Mouse (Mus musculus) hindbrain, embryonic 15.5 days (tissue): ENCODE measurements around the gene Fgf3. TPM values are rescaled to one million over a fixed set of nuclear protein-coding genes. Genes with fewer than 3 reads are reported as not detected.

Experiments used
- ATAC-seq: fragments of 200-750 bp; cut with Nextera tagmentation; 2 replicates; pipeline ENCODE4 v1.8.0; 2017; ENCODE audit warnings: low read depth, moderate number of reproducible peaks, moderate TSS enrichment; ENCODE audit not compliant: low FRiP score
- H3K27ac ChIP-seq: fragments of 300-500 bp; sonication (generic); replicated peaks from 2 replicates; pipeline ENCODE4 v1.5.1; 2015; ENCODE audit warnings: mild to moderate bottlenecking, inconsistent platforms
- H3K27me3 ChIP-seq: fragments of 300-500 bp; sonication (generic); 2 replicates; pipeline ENCODE4 v1.6.1; 2015; ENCODE audit warnings: control low read depth, inconsistent platforms
- H3K36me3 ChIP-seq: fragments of 300-500 bp; sonication (generic); 2 replicates; pipeline ENCODE4 v1.6.1; 2015; ENCODE audit warnings: control low read depth, inconsistent platforms
- H3K4me1 ChIP-seq: fragments of 300-500 bp; sonication (generic); replicated peaks from 2 replicates; pipeline ENCODE4 v1.6.1; 2015; ENCODE audit warnings: control low read depth, inconsistent platforms
- H3K4me2 ChIP-seq: fragments of 300-500 bp; sonication (generic); 2 replicates; pipeline ENCODE4 v1.6.1; 2015; ENCODE audit warnings: moderate library complexity, mild to moderate bottlenecking, inconsistent platforms
- H3K4me3 ChIP-seq: fragments of 300-500 bp; sonication (generic); 2 replicates; pipeline ENCODE4 v1.5.1; 2015; ENCODE audit warnings: mild to moderate bottlenecking, inconsistent platforms
- H3K9ac ChIP-seq: fragments of 300-500 bp; sonication (generic); 2 replicates; pipeline ENCODE4 v1.6.1; 2015; ENCODE audit warnings: inconsistent platforms
- H3K9me3 ChIP-seq: fragments of 300-500 bp; sonication (generic); 2 replicates; pipeline ENCODE4 v1.6.1; 2016; ENCODE audit warnings: control low read depth, inconsistent platforms
- WGBS: fragments of 180-500 bp; shearing (Covaris S2); methylation state at CpG from one replicate; pipeline ENCODE4 v1.1.7; 2015; 5-methylcytosine and 5-hydroxymethylcytosine counted together
- polyA plus RNA-seq: library from polyadenylated mRNA; unstranded; fragments of >200 nt; fragmentation: Nextera tagmentation; extraction: Ambion mirVana; gene quantifications from 2 replicates; pipeline ENCODE4 v1.2.1, GENCODE M21; 2015

Gene Fgf3
- polyA plus RNA-seq, 1 experiment from 2014 or later: 35.8 TPM

GRCm38 (mm10) chr7:144821901-144822300 is 16.0 kb upstream of the Fgf3 start:
- Histone ChIP-seq H3K4me1 (no peaks in the 10 kb centered on the region), H3K9me3 (peaks cover 2% of the 10 kb centered on the region; the same call in 1 of the 2 replicates), H3K4me2 (no peak overlapping the region), H3K27ac (no peak overlapping the region), H3K9ac (no peak overlapping the region), H3K4me3 (no peak overlapping the region), H3K27me3 (no peaks in the 10 kb centered on the region), H3K36me3 (no peaks in the 10 kb centered on the region)
- no peak for ATAC-seq
- 19% methylated on average over 7 of the region's 7 CpGs for WGBS

- no peak overlapping the region for H3K9ac ChIP-seq
- H3K27me3 ChIP-seq: no peaks in the 10 kb centered on the region
- H3K36me3 ChIP-seq: no peaks in the 10 kb centered on the region
- WGBS: 98% methylated on average over 2 of the region's 2 CpGs
- H3K4me2 ChIP-seq: no peak overlapping the region
- H3K4me3 ChIP-seq: no peak overlapping the region
- H3K27ac ChIP-seq: no peak overlapping the region
- ATAC-seq: no peak
- H3K9me3 ChIP-seq: no peaks in the 10 kb centered on the region
- no peaks in the 10 kb centered on the region for H3K4me1 ChIP-seq
Measured at GRCm38 (mm10) chr7:144823988-144824387, 13.9 kb upstream of the Fgf3 start.

GRCm38 (mm10) chr7:144828369-144828768 is 9.5 kb upstream of the Fgf3 start:
- Histone ChIP-seq H3K9ac (no peak overlapping the region), H3K36me3 (no peaks in the 10 kb centered on the region), H3K9me3 (no peaks in the 10 kb centered on the region), H3K4me3 (no peak overlapping the region), H3K4me1 (no peaks in the 10 kb centered on the region), H3K4me2 (no peak overlapping the region), H3K27ac (no peak overlapping the region), H3K27me3 (0 out of 2 replicates have a peak, but pooled peaks cover 6% of the 10 kb centered on the region)
- ATAC-seq: no peak
- WGBS: 22% methylated on average over 11 of the region's 11 CpGs

GRCm38 (mm10) chr7:144838522-144839503 is 930 bp downstream of the Fgf3 start:
- Histone ChIP-seq H3K9ac (peak overlapping the region; percentile 43), H3K27ac (peak overlapping the region; percentile 25; the same call in 1 of the 2 replicates), H3K4me3 (peak overlapping the region; percentile 48), H3K9me3 (no peaks in the 10 kb centered on the region), H3K36me3 (no peaks in the 10 kb centered on the region), H3K4me2 (peak overlapping the region; percentile 80), H3K4me1 (peaks cover 21% of the 10 kb centered on the region), H3K27me3 (peaks cover 67% of the 10 kb centered on the region)
- WGBS: under 1% methylated on average over 94 of the region's 94 CpGs
- peak; percentile 58 for ATAC-seq

GRCm38 (mm10) chr7:144846158-144846557 is 8.3 kb downstream of the Fgf3 start:
- 22% methylated on average over 4 of the region's 4 CpGs for WGBS
- Histone ChIP-seq H3K4me2 (no peak overlapping the region), H3K4me1 (no peaks in the 10 kb centered on the region), H3K27ac (no peak overlapping the region), H3K36me3 (no peaks in the 10 kb centered on the region), H3K4me3 (no peak overlapping the region), H3K27me3 (peaks cover 7% of the 10 kb centered on the region), H3K9ac (no peak overlapping the region), H3K9me3 (no peaks in the 10 kb centered on the region)
- no peak for ATAC-seq

- H3K36me3 ChIP-seq: no peaks in the 10 kb centered on the region
- no peak for ATAC-seq
- no peak within 1 kb of the TSS for H3K9ac ChIP-seq
- no peaks in the 10 kb centered on the region for H3K9me3 ChIP-seq
- no peak within 1 kb of the TSS for H3K27ac ChIP-seq
- H3K4me2 ChIP-seq: no peak within 1 kb of the TSS
- H3K27me3 ChIP-seq: no peaks in the 10 kb centered on the region
- H3K4me1 ChIP-seq: no peaks in the 10 kb centered on the region
- H3K4me3 ChIP-seq: no peak within 1 kb of the TSS
Measured at GRCm38 (mm10) chr7:144847067-144847466, 9.2 kb downstream of the Fgf3 start, which contains the start of gene Fgf4. TSS of gene Fgf4 (plus strand) at chr7:144847367.

GRCm38 (mm10) chr7:144851321-144851720 is 13.4 kb downstream of the Fgf3 start:
- Histone ChIP-seq H3K9ac (no peak overlapping the region), H3K4me3 (no peak overlapping the region), H3K4me1 (no peaks in the 10 kb centered on the region), H3K36me3 (no peaks in the 10 kb centered on the region), H3K27ac (no peak overlapping the region), H3K9me3 (no peaks in the 10 kb centered on the region), H3K4me2 (no peak overlapping the region), H3K27me3 (no peaks in the 10 kb centered on the region)
- WGBS: 54% methylated on average over 3 of the region's 3 CpGs
- ATAC-seq: no peak

GRCm38 (mm10) chr7:144854966-144855365 is 17.1 kb downstream of the Fgf3 start:
- ATAC-seq: no peak
- no peak overlapping the region for H3K9ac ChIP-seq
- no peak overlapping the region for H3K27ac ChIP-seq
- H3K4me1 ChIP-seq: no peaks in the 10 kb centered on the region
- WGBS: 59% methylated on average over 3 of the region's 3 CpGs
- no peak overlapping the region for H3K4me2 ChIP-seq
- H3K36me3 ChIP-seq: no peaks in the 10 kb centered on the region
- H3K4me3 ChIP-seq: no peak overlapping the region
- no peaks in the 10 kb centered on the region for H3K9me3 ChIP-seq
- peaks cover 16% of the 10 kb centered on the region for H3K27me3 ChIP-seq

GRCm38 (mm10) chr7:144857158-144857557 is 19.3 kb downstream of the Fgf3 start:
- Histone ChIP-seq H3K36me3 (no peaks in the 10 kb centered on the region), H3K9me3 (no peaks in the 10 kb centered on the region), H3K27ac (no peak overlapping the region), H3K4me3 (no peak overlapping the region), H3K27me3 (peaks cover 38% of the 10 kb centered on the region), H3K4me1 (peaks cover 14% of the 10 kb centered on the region), H3K4me2 (no peak overlapping the region), H3K9ac (no peak overlapping the region)
- ATAC-seq: no peak
- WGBS: 92% methylated on average over 7 of the region's 7 CpGs

GRCm38 (mm10) chr7:144857826-144858342 is 20.0 kb downstream of the Fgf3 start:
- Histone ChIP-seq H3K4me1 (peaks cover 14% of the 10 kb centered on the region), H3K36me3 (no peaks in the 10 kb centered on the region), H3K4me2 (no peak overlapping the region), H3K9ac (no peak overlapping the region), H3K9me3 (no peaks in the 10 kb centered on the region), H3K4me3 (no peak overlapping the region), H3K27me3 (peaks cover 42% of the 10 kb centered on the region), H3K27ac (no peak overlapping the region)
- whole genome bisulfite sequencing: 72% methylated on average over 3 of the region's 3 CpGs
- no peak for ATAC-seq

- no peak overlapping the region for H3K4me3 ChIP-seq
- ATAC-seq: no peak
- H3K9ac ChIP-seq: no peak overlapping the region
- H3K4me1 ChIP-seq: peaks cover 14% of the 10 kb centered on the region
- no peak overlapping the region for H3K4me2 ChIP-seq
- peaks cover 50% of the 10 kb centered on the region for H3K27me3 ChIP-seq
- 89% methylated on average over 1 of the region's 1 CpGs for WGBS
- no peak overlapping the region for H3K27ac ChIP-seq
- no peaks in the 10 kb centered on the region for H3K36me3 ChIP-seq
- no peaks in the 10 kb centered on the region for H3K9me3 ChIP-seq
Measured at GRCm38 (mm10) chr7:144858702-144859101, 20.8 kb downstream of the Fgf3 start.

GRCm38 (mm10) chr7:144861056-144861768 is 23.3 kb downstream of the Fgf3 start:
- Histone ChIP-seq H3K4me3 (peak overlapping the region; percentile 17; the same call in 1 of the 2 replicates), H3K27me3 (peaks cover 71% of the 10 kb centered on the region), H3K36me3 (no peaks in the 10 kb centered on the region), H3K9ac (no peak overlapping the region), H3K4me2 (peak overlapping the region; percentile 38), H3K27ac (no peak overlapping the region), H3K9me3 (no peaks in the 10 kb centered on the region), H3K4me1 (peaks cover 14% of the 10 kb centered on the region)
- under 1% methylated on average over 69 of the region's 72 CpGs for WGBS
- no peak for ATAC-seq
